ENCODE assay signal across 8 mouse cellular contexts in the genomic region with DNA sequence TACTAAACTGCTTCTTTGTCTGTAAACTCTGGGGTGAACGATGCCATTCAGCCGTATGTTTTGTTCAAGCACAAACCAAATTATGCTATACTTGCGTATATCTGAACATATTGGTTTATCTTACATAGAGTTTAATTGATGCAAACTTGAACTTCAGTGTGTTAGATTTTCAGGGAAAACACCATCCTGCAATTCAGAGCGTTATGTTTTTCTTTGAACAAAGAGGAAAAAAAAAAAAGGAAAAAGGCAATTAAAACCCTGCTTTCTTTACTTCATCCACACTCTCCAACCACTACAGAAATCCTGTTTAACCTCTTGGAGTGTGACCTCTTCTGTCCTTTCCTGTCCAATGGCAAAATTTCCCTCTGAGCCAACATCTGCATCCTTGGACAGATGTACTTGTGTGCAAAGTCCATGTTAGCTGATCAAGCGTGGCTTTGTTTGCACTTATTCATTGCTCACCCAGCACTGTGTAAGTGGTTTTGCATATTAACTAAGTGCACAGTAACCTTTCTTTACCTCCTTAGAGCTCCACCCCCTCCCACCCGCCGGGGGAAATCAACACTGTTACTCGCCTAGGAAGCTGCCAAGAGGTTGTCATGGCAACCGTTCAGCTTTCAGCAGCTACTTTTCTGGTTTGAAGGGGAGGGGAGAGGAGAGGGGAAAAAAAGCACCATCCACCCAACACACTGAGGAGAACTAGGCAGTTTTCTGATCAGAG.
A peak's percentile ranks its signal among the peaks of the same experiment; 100 is the strongest.
DNase-seq lines count a peak whose midpoint lies in the region; ATAC-seq lines count a peak whose summit lies in the region.

No protein-coding gene starts in this region.

- 20% methylated on average over 9 of the region's 9 CpGs for WGBS in intestine, embryonic 16.5 days

- no peaks in the 10 kb centered on the region for H3K9me3 ChIP-seq in intestine, embryonic 16.5 days (ENCODE audit: control insufficient read depth, low read length)

- no peaks in the 10 kb centered on the region for H3K27me3 ChIP-seq in intestine, embryonic 16.5 days (replicated peaks; ENCODE audit: control insufficient read depth, insufficient read depth, low read length)

- H3K36me3 ChIP-seq in intestine, embryonic 16.5 days (ENCODE audit: control insufficient read depth, insufficient read depth, low read length): no peaks in the 10 kb centered on the region

- no peak overlapping the region for H3K27ac ChIP-seq in intestine, embryonic 16.5 days (ENCODE audit: low read length)

- no peak overlapping the region for H3K9ac ChIP-seq in intestine, embryonic 16.5 days (ENCODE audit: low read depth, low read length)

- H3K4me1 ChIP-seq in intestine, embryonic 16.5 days (ENCODE audit: control insufficient read depth, insufficient read depth, low read length): peaks cover 12% of the 10 kb centered on the region

- no peak overlapping the region for H3K4me3 ChIP-seq in intestine, embryonic 16.5 days (ENCODE audit: low read length)

- DNase-seq in R1 (ENCODE audit: low read depth, low spot score): peak; percentile 99
- peak; percentile 95 to 96 for DNase-seq in cerebellum, postnatal 10 days
- peak; percentile 72 to 86 for DNase-seq in frontal cortex, postnatal 25 days (ENCODE audit: low spot score in 2 of 2)
- peak; percentile 88 to 90 for DNase-seq in left cerebral cortex, adult 9 months (ENCODE audit: low spot score in 2 of 2)
- peak; percentile 98 for DNase-seq in right cerebral cortex, postnatal 10 days (ENCODE audit: low spot score in 2 of 2)
- DNase-seq in c-Kit-positive CD71-positive TER-119-positive erythroid progenitor cells, embryonic 14.5 days (ENCODE audit: low spot score): no peak

- peak overlapping the region; percentile 37 for H3K4me2 ChIP-seq in intestine, embryonic 16.5 days (ENCODE audit: low read depth, low read length)

- ATAC-seq in intestine, embryonic 16.5 days: peak; percentile 84
- ATAC-seq in megakaryocyte progenitor cell, adult 5-6 weeks (replicated peaks; ENCODE audit: poor library complexity): peak; percentile 44
